Mouse (Mus musculus): ENCODE results near the gene Plcl1.

Gene Plcl1

GRCm38 (mm10) chr1:55618617-55619286, 213.0 kb downstream of the Plcl1 start:
- peak in 1 of 2 experiments; percentile 21 for DNase-seq

GRCm38 (mm10) chr1:55631496-55631895, 225.8 kb downstream of the Plcl1 start:
- no peak for DNase-seq

- DNase-seq, result no peak
These were observed 226.3 kb downstream of the Plcl1 start for GRCm38 (mm10) chr1:55632024-55632423.

- no peak for DNase-seq
These were observed 227.6 kb downstream of the Plcl1 start for GRCm38 (mm10) chr1:55633326-55633725.

GRCm38 (mm10) chr1:55659518-55660210, 253.9 kb downstream of the Plcl1 start:
- DNase-seq, result no peak

GRCm38 (mm10) chr1:55661381-55661780, 255.7 kb downstream of the Plcl1 start:
- no peak for DNase-seq

GRCm38 (mm10) chr1:55665137-55665827, 259.6 kb downstream of the Plcl1 start:
- DNase-seq, result no peak

- peak; percentile 55 to 69 for DNase-seq
These were observed 260.3 kb downstream of the Plcl1 start for GRCm38 (mm10) chr1:55665828-55666673.

GRCm38 (mm10) chr1:55666798-55667197, 261.1 kb downstream of the Plcl1 start:
- no peak for DNase-seq

GRCm38 (mm10) chr1:55668622-55669237, 263.0 kb downstream of the Plcl1 start:
- DNase-seq, result no peak

GRCm38 (mm10) chr1:55682676-55683075, 277.0 kb downstream of the Plcl1 start:
- no peak for DNase-seq

- no peak for DNase-seq
These were observed 280.5 kb downstream of the Plcl1 start for GRCm38 (mm10) chr1:55686261-55686660.

GRCm38 (mm10) chr1:55693636-55694220, 288.0 kb downstream of the Plcl1 start:
- no peak for DNase-seq

- DNase-seq, result no peak
These were observed 290.5 kb downstream of the Plcl1 start for GRCm38 (mm10) chr1:55696206-55696605.

GRCm38 (mm10) chr1:55699393-55699970, 293.8 kb downstream of the Plcl1 start:
- no peak for DNase-seq

GRCm38 (mm10) chr1:55700016-55700415, 294.3 kb downstream of the Plcl1 start:
- no peak for DNase-seq

GRCm38 (mm10) chr1:55700726-55701125, 295.0 kb downstream of the Plcl1 start:
- DNase-seq, result no peak

GRCm38 (mm10) chr1:55701601-55702000, 295.9 kb downstream of the Plcl1 start:
- peak in 1 of 2 experiments; percentile 23 for DNase-seq

GRCm38 (mm10) chr1:55702106-55702505, 296.4 kb downstream of the Plcl1 start:
- no peak for DNase-seq

GRCm38 (mm10) chr1:55704707-55705106, 299.0 kb downstream of the Plcl1 start:
- DNase-seq, result no peak

- DNase-seq, result no peak
These were observed 299.5 kb downstream of the Plcl1 start for GRCm38 (mm10) chr1:55705173-55705572.

GRCm38 (mm10) chr1:55705756-55706155, 300.0 kb downstream of the Plcl1 start:
- no peak for DNase-seq
